11 mouse cellular contexts compared by ENCODE assay signal in genomic region chr4:148872372-148872771, GRCm38 (mm10).
A peak's percentile ranks its signal among the peaks of the same experiment; 100 is the strongest.
DNase-seq lines count a peak whose midpoint lies in the region; ATAC-seq and TF ChIP-seq lines count a peak whose summit lies in the region.
"Had no signal": no experiment of that assay in that cellular context is flagged by ENCODE, and none has a peak within 500 bp of the region (broad histone marks: within the 10 kb centered on the region; RNA-seq: fewer than 3 reads in every experiment).

No protein-coding gene starts in this region.

- H3K27ac ChIP-seq in heart, embryonic 14.5 days (replicated peaks in 1 of 2; ENCODE audit: control insufficient read depth in 1 of 2, insufficient read depth in 1 of 2, low read depth in 2 of 2, low read length in 2 of 2): peak overlapping the region; percentile 67 to 76
- H3K27ac ChIP-seq in limb, embryonic 12.5 days: peak overlapping the region; percentile 81
- H3K27ac ChIP-seq: hindbrain, postnatal 0 days had no signal

- H3K27me3 ChIP-seq in heart, embryonic 14.5 days (ENCODE audit: control insufficient read depth, insufficient read depth, low read length): no peaks in the 10 kb centered on the region
- H3K27me3 ChIP-seq in E14TG2a.4 (ENCODE audit: insufficient read depth, low read length): peaks cover 20% of the 10 kb centered on the region
- peaks cover 68% of the 10 kb centered on the region for H3K27me3 ChIP-seq in limb, embryonic 12.5 days

- no peaks in the 10 kb centered on the region for H3K9me3 ChIP-seq in heart, embryonic 14.5 days (ENCODE audit: control insufficient read depth, low read length)
- peaks cover 5% of the 10 kb centered on the region; the same call in 1 of the 2 replicates for H3K9me3 ChIP-seq in E14TG2a.4 (ENCODE audit: low read length)
- H3K9me3 ChIP-seq in limb, embryonic 12.5 days: no peaks in the 10 kb centered on the region

- H3K9ac ChIP-seq in heart, embryonic 14.5 days (ENCODE audit: low read length): peak overlapping the region; percentile 25; the same call in 1 of the 2 replicates
- no peak overlapping the region for H3K9ac ChIP-seq in limb, embryonic 12.5 days (replicated peaks)
- H3K9ac ChIP-seq: lung, embryonic 14.5 days had no signal

- H3K36me3 ChIP-seq in heart, embryonic 14.5 days (ENCODE audit: control insufficient read depth, insufficient read depth, low read length): no peaks in the 10 kb centered on the region
- H3K36me3 ChIP-seq in E14TG2a.4 (ENCODE audit: insufficient read depth, low read length): no peaks in the 10 kb centered on the region
- H3K36me3 ChIP-seq in limb, embryonic 12.5 days: no peaks in the 10 kb centered on the region

- peak overlapping the region; percentile 16 for H3K4me2 ChIP-seq in heart, embryonic 14.5 days (ENCODE audit: low read length)
- H3K4me2 ChIP-seq in limb, embryonic 12.5 days: peak overlapping the region; percentile 46

- ATAC-seq in heart, embryonic 14.5 days (ENCODE audit: insufficient number of reproducible peaks, insufficient read depth, low FRiP score, low read depth): no peak
- no peak for ATAC-seq in limb, embryonic 12.5 days (ENCODE audit: insufficient number of reproducible peaks, insufficient read depth, low FRiP score, low TSS enrichment, low read depth)

- WGBS in heart, embryonic 14.5 days: 70% methylated on average over 9 of the region's 9 CpGs
- 18% methylated on average over 9 of the region's 9 CpGs for WGBS in limb, embryonic 12.5 days

- no peak overlapping the region for H3K4me3 ChIP-seq in heart, embryonic 14.5 days (ENCODE audit: control insufficient read depth in 1 of 2, insufficient read depth in 1 of 2, low read depth in 1 of 2, low read length in 2 of 2)
- H3K4me3 ChIP-seq in E14TG2a.4 (replicated peaks; ENCODE audit: low read length): peak overlapping the region; percentile 35; the same call in 1 of the 2 replicates
- H3K4me3 ChIP-seq in limb, embryonic 12.5 days (replicated peaks): no peak overlapping the region

- H3K4me1 ChIP-seq in heart, embryonic 14.5 days (ENCODE audit: control insufficient read depth in 2 of 2, insufficient read depth in 2 of 2, low read length in 2 of 2): peaks cover 58 to 70% of the 10 kb centered on the region in 2 experiments
- H3K4me1 ChIP-seq in E14TG2a.4 (replicated peaks; ENCODE audit: low read depth, low read length): peaks cover 68% of the 10 kb centered on the region
- H3K4me1 ChIP-seq in limb, embryonic 12.5 days (replicated peaks): peaks cover 50% of the 10 kb centered on the region

- no peak for TF ChIP-seq CTCF in E14TG2a.4 (conservative IDR thresholded peaks at IDR 0.05; ENCODE audit: low read length)

- no peak for DNase-seq in heart, adult 9 months (ENCODE audit: low spot score in 2 of 2)
- DNase-seq in 3134 (ENCODE audit: extremely low read depth, insufficient read length, low spot score) (peak; percentile 22), adipocyte (ENCODE audit: low spot score) (no peak)
- DNase-seq in layer of hippocampus, postnatal 14 days (ENCODE audit: low spot score in 2 of 2): no peak
- DNase-seq: liver; thymus, adult 2 months had no signal
